Mouse (Mus musculus) liver, embryonic 13.5 days (tissue): ENCODE measurements around the gene Zfp664. TPM values are rescaled to one million over a fixed set of nuclear protein-coding genes. Genes with fewer than 3 reads are reported as not detected.

Experiments
- ATAC-seq: fragments of 200-750 bp; cut with Nextera tagmentation; 2 replicates; pipeline ENCODE4 v1.8.0; 2017; ENCODE audit warnings: low read depth, mild to moderate bottlenecking, moderate number of reproducible peaks, moderate library complexity
- DNase-seq: peaks from one replicate; pipeline ENCODE4 v3.0.0; 2022
- H3K27ac ChIP-seq: fragments of 300-500 bp; sonication (generic); 2 replicates; pipeline ENCODE4 v1.5.1; 2015; ENCODE audit warnings: moderate library complexity, mild to moderate bottlenecking, inconsistent platforms
- H3K27me3 ChIP-seq: fragments of 300-500 bp; sonication (generic); 2 replicates; pipeline ENCODE4 v1.6.1; 2015; ENCODE audit warnings: mild to moderate bottlenecking, inconsistent platforms
- H3K36me3 ChIP-seq: fragments of 300-500 bp; sonication (generic); 2 replicates; pipeline ENCODE4 v1.6.1; 2015; ENCODE audit warnings: mild to moderate bottlenecking, inconsistent platforms
- H3K4me1 ChIP-seq: fragments of 300-500 bp; sonication (generic); replicated peaks from 2 replicates; pipeline ENCODE4 v1.6.1; 2015; ENCODE audit warnings: inconsistent platforms
- H3K4me2 ChIP-seq: fragments of 300-500 bp; sonication (generic); 2 replicates; pipeline ENCODE4 v1.6.1; 2015; ENCODE audit warnings: inconsistent platforms, mild to moderate bottlenecking, moderate library complexity
- H3K4me3 ChIP-seq: fragments of 300-500 bp; sonication (generic); replicated peaks from 2 replicates; pipeline ENCODE4 v1.5.1; 2015; ENCODE audit warnings: mild to moderate bottlenecking, inconsistent platforms
- H3K9ac ChIP-seq: fragments of 300-500 bp; sonication (generic); 2 replicates; pipeline ENCODE4 v1.6.1; 2015; ENCODE audit warnings: mild to moderate bottlenecking, inconsistent platforms
- H3K9me3 ChIP-seq: fragments of 300-500 bp; sonication (generic); replicated peaks from 2 replicates; pipeline ENCODE4 v1.6.1; 2016; ENCODE audit warnings: inconsistent platforms
- WGBS: fragments of 180-500 bp; shearing (Covaris S2); methylation state at CpG from one replicate; pipeline ENCODE4 v1.1.7; 2015; ENCODE audit not compliant: insufficient replicate concordance; 5-methylcytosine and 5-hydroxymethylcytosine counted together
- polyA plus RNA-seq: library from polyadenylated mRNA; unstranded; fragments of >200 nt; fragmentation: Nextera tagmentation; extraction: Ambion mirVana; gene quantifications from 2 replicates; pipeline ENCODE4 v1.2.1, GENCODE M21; 2015

The Zfp664 gene
- polyA plus RNA-seq, 1 experiment from 2014 or later, result 15.5 TPM

DNA sequence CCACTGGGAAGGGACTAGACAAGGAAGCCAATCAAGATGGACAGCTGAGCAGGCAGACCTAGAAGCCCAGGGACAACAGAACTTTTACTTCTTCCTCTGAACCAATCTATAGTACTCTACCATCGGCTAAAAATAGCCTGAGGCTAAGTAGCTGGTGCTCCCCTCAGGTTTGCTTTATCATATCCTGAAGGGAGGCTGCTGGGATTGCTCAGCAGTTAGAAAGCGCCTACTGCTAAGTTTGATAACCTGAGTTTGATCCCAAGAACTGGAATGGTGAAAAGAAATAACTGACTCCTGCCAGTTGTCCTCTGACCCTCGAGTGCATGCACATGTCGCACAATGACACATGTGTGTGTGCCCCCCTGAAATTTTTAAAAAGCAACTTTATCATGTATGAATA, 17.6 kb upstream of the Zfp664 start:
- no peaks in the 10 kb centered on the region; the same call in 1 of the 2 replicates for H3K4me1 ChIP-seq
- H3K27me3 ChIP-seq, result peaks cover 6% of the 10 kb centered on the region; the same call in 1 of the 2 replicates
- H3K4me2 ChIP-seq, result no peak overlapping the region
- ATAC-seq, result no peak
- no peaks in the 10 kb centered on the region for H3K36me3 ChIP-seq
- H3K27ac ChIP-seq, result no peak overlapping the region
- H3K9me3 ChIP-seq, result no peaks in the 10 kb centered on the region
- no peak for DNase-seq
- WGBS, result 14% methylated on average over 4 of the region's 4 CpGs
- no peak overlapping the region for H3K9ac ChIP-seq
- H3K4me3 ChIP-seq, result no peak overlapping the region

DNA sequence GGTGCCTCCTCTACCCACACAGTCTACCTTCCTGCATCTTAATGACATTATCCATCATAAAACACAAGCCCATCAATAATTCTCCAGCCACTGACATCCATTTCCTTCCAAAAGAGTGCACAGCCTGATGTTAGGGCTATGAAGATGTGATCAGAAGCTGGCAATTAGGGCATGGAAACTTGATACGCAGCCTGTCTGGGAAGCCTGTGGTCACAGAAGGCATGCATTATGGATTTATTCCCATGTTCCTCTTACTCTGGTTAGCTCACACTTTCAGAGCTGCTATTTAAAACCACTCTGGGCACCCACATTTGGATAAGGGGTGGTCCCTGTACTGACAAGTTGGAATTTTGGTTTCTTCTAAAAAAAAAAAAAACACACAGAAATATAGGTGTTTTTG, 15.5 kb upstream of the Zfp664 start:
- WGBS, result 75% methylated on average over 1 of the region's 1 CpGs

DNA sequence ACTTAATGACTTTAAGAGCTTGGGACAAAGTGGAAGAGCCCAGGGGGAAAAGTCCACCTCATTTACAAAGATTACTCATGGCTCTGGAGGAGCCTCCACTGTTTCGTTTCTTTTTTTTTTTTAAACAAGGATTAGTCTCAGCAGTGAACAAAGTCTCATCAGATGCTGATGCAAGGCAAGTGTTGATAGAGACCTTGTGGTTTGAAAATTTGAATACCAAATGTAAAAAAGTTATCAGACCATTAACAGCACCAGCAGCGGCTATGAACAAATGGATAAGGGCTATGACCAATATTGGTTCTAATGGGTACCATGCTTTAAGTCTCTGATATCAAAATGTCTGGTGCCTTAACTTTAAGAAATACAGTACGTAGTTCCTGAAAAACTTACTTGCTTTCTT, 13.5 kb upstream of the Zfp664 start:
- Histone ChIP-seq H3K4me1 (no peaks in the 10 kb centered on the region; the same call in 1 of the 2 replicates), H3K4me3 (no peak overlapping the region), H3K36me3 (no peaks in the 10 kb centered on the region), H3K27ac (no peak overlapping the region), H3K27me3 (peaks cover 8% of the 10 kb centered on the region; the same call in 1 of the 2 replicates), H3K9me3 (no peaks in the 10 kb centered on the region), H3K9ac (no peak overlapping the region), H3K4me2 (no peak overlapping the region)
- WGBS, result 39% methylated on average over 3 of the region's 3 CpGs
- DNase-seq (no peak), ATAC-seq (no peak)

More for the DNA sequence above, 15.5 kb upstream of the Zfp664 start:
- Histone ChIP-seq H3K9ac (no peak overlapping the region), H3K4me3 (no peak overlapping the region), H3K9me3 (no peaks in the 10 kb centered on the region), H3K27me3 (peaks cover 6% of the 10 kb centered on the region; the same call in 1 of the 2 replicates), H3K27ac (no peak overlapping the region), H3K4me2 (no peak overlapping the region), H3K36me3 (no peaks in the 10 kb centered on the region), H3K4me1 (no peaks in the 10 kb centered on the region; the same call in 1 of the 2 replicates)
- DNase-seq (no peak), ATAC-seq (no peak)

DNA sequence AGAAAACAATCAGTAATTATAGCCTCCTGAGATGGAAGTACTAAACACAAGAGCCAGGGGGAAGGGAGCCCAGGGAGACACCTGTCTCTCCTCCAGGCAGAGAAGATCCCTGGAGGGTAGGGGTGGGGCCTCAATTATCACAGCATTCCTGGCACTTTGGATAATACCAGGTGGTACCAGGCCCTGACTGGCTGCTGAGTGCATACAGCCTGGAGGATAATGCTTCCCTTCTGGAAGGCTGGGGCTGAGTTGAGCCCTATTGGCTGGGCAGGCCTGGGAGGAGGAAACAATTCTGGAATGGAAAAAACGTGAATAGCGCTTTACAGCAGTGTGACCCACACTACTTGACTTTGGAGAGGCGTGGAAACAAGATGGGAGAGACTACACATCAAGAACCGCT, 10.9 kb upstream of the Zfp664 start:
- Histone ChIP-seq H3K27me3 (peaks cover 18% of the 10 kb centered on the region), H3K9ac (no peak overlapping the region), H3K27ac (no peak overlapping the region), H3K4me1 (no peaks in the 10 kb centered on the region), H3K9me3 (no peaks in the 10 kb centered on the region), H3K4me3 (no peak overlapping the region), H3K36me3 (no peaks in the 10 kb centered on the region), H3K4me2 (no peak overlapping the region)
- DNase-seq (no peak), ATAC-seq (no peak)
- 45% methylated on average over 4 of the region's 4 CpGs for WGBS

DNA sequence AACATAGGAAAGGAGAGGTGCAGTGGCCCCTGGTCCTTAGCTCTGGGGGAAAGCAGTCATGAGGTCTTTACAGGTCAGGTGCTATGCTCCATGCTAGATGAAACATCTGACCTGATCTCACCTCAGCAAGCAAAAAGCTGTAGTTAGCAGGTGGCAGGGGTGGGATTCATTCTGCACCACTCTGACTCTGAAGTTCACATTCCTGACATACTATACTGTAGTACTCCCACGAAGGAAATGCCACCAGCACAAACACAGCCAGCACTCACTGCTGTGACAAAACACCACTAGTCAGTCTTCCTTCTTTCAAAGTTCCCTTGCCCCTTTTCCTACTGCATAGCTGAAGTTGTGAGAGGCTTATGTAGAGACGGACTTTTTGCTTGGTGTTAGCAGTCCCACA, 10.2 kb upstream of the Zfp664 start:
- H3K36me3 ChIP-seq, result no peaks in the 10 kb centered on the region
- H3K4me1 ChIP-seq, result no peaks in the 10 kb centered on the region
- no peak for ATAC-seq
- no peak for DNase-seq
- no peak overlapping the region for H3K4me3 ChIP-seq
- WGBS, result 15% methylated on average over 2 of the region's 2 CpGs
- H3K4me2 ChIP-seq, result no peak overlapping the region
- no peak overlapping the region for H3K27ac ChIP-seq
- H3K9me3 ChIP-seq, result no peaks in the 10 kb centered on the region
- H3K9ac ChIP-seq, result no peak overlapping the region
- peaks cover 25% of the 10 kb centered on the region for H3K27me3 ChIP-seq

DNA sequence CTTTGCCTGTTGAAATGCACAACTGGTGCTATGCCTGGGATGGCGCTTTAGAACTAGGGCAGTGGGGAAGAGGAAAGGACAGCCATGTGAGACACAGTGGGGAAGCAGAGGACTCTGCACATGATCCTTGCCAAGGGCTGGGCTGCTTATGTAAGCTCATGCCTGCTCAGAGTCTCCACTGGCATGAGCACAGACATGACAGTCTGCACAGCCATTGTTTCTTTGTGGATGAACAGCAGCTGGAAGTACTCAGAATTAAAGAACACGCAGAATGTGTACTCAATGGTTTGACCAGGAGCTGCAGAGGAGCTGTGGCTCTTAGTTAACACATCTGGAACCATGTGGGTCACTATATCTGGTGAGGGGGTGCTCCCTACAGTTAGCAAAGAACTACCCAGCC, 9.4 kb upstream of the Zfp664 start:
- H3K36me3 ChIP-seq, result no peaks in the 10 kb centered on the region
- H3K27me3 ChIP-seq, result peaks cover 33% of the 10 kb centered on the region
- H3K27ac ChIP-seq, result no peak overlapping the region
- no peak overlapping the region for H3K4me2 ChIP-seq
- H3K9ac ChIP-seq, result no peak overlapping the region
- H3K4me1 ChIP-seq, result no peaks in the 10 kb centered on the region
- no peak for ATAC-seq
- no peaks in the 10 kb centered on the region for H3K9me3 ChIP-seq
- H3K4me3 ChIP-seq, result no peak overlapping the region
- WGBS, result 60% methylated on average over 2 of the region's 2 CpGs
- no peak for DNase-seq

DNA sequence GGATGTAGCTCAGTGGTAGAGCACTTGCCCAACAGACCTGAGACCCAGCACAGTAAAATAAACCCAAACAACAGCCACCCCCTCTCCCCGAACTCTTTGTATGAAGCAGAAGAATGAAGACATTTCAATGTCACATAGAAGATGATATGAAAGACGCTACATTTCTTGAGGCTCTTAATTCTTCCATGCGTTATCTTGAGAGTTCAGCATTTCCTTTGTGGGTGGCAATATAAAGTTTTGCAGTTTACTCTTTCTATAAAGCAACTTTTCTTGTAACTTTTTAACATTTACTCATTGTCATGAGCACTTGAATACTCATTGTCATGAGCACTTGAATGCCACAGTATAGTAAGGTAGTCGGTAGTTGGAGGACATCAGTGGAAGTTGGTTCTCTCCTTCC, 8.3 kb upstream of the Zfp664 start:
- no peak for ATAC-seq
- H3K9ac ChIP-seq, result no peak overlapping the region
- H3K27me3 ChIP-seq, result peaks cover 41% of the 10 kb centered on the region
- DNase-seq, result no peak
- no peaks in the 10 kb centered on the region for H3K9me3 ChIP-seq
- 55% methylated on average over 4 of the region's 4 CpGs for WGBS
- H3K4me1 ChIP-seq, result no peaks in the 10 kb centered on the region
- H3K4me3 ChIP-seq, result no peak overlapping the region
- no peak overlapping the region for H3K27ac ChIP-seq
- no peak overlapping the region for H3K4me2 ChIP-seq
- H3K36me3 ChIP-seq, result no peaks in the 10 kb centered on the region

DNA sequence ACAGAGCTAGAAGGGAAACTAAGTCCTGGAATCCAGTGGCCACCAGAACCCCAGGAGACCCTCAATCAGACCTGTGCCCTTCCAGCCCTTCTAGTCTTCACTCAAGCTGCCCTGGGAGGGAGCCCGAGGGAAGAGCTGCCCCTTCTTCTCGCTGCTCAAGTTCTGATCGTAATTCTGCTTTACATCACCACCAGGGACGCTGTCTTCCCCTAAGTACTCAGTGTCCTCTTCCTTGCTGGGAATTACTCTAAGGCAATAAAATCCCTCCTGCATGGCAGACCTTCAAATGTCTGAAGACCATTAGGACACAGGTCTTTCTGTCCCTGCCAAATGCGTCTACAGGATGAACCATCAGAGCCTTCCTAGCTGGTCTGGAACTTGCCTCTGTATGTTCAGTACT, 2.5 kb upstream of the Zfp664 start:
- Histone ChIP-seq H3K4me2 (no peak overlapping the region), H3K9ac (no peak overlapping the region), H3K27me3 (peaks cover 70% of the 10 kb centered on the region), H3K4me3 (no peak overlapping the region), H3K36me3 (no peaks in the 10 kb centered on the region), H3K9me3 (no peaks in the 10 kb centered on the region), H3K27ac (no peak overlapping the region), H3K4me1 (peaks cover 23% of the 10 kb centered on the region)
- WGBS, result 7% methylated on average over 5 of the region's 5 CpGs
- DNase-seq (no peak), ATAC-seq (no peak)

DNA sequence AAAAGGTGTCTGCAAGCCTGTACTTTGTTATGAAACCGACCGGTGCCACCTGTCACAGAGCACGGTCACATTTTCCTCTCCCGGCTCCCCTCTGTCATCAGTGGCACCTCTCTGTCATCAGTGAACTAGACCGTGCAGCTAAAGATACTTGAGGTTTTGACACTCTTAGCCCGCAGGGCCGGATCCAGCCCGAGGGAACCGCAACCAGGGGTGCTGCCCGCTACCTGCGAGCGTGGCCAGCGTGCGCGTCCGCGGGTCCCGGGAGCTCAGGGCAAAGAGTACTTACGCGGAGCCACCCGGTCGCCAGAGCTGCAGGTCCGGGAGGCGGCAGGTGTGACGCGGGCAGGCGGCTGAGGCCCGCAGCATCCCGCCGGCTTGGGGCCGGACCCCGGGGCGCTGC, 1.0 kb upstream of the Zfp664 start:
- Histone ChIP-seq H3K9ac (peak overlapping the region; percentile 60), H3K4me2 (peak overlapping the region; percentile 97), H3K4me3 (peak overlapping the region; percentile 78), H3K4me1 (peaks cover 23% of the 10 kb centered on the region), H3K27ac (no peak overlapping the region), H3K36me3 (no peaks in the 10 kb centered on the region), H3K9me3 (no peaks in the 10 kb centered on the region), H3K27me3 (peaks cover 61% of the 10 kb centered on the region)
- no peak for DNase-seq
- no peak for ATAC-seq
- 3% methylated on average over 33 of the region's 33 CpGs for WGBS

DNA sequence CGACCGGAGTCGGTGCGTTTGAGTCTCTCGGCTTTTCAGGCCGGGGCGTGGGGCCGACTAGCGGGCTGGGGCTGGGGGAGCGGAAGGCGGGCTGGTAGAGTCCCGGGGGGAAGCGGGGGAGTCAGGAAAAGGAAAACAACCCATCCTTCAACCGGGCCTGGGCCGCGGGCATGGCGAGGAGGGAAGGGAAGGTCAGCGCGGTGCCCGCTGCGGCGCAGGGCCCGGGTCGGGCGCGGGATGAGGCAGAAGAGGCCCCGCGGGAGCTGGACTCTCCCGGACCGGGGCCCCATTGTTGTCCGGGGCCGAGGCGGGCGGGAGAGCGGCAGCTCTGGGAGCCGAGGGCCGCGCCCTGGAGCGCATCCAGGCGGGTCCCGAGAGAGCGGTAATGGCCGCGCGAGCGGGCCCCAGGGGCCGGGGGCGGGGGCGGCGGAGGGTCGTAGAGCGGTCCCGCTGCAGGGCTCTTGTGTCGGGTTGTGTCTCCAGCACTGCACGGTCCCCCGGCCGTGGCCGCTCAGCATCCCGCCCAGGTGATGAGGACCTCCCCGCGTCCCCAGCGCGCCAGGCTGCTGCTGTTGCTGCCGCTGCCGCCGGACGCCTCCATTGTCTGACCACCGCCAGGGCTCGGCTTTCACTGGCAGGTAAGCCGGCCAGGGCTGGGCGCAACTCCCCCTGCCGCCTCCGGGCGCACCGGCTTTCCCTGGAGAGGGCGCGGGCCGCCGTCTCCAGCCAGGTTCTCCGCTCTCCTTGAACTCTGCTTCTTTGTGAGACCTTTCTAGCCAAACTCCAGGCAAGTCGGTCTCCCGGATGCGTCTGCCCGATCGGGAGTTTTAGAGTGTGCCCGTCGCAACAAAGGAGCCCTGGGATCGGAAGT, 615 bp downstream of the Zfp664 start:
- WGBS, result 1% methylated on average over 88 of the region's 88 CpGs

DNA sequence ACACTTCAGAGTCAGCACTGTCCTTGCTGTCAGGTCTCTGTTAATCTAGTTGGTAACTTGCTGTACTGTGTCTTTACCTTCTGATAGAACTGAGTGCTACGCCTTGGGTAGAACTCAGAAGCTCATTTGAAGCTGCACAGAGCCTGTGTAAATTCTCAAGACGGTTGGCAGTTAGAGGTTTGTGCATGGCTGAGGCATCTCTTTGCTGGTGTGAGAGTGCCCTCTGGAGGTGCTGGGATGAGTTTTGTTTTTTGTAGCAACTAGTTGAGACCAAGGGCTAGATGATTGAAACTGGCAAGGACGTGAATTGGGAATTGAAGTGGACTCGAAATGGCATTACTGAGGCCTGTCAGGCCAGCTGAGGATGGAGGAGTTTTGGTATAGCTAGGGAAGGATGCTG, 6.5 kb downstream of the Zfp664 start:
- H3K9ac ChIP-seq, result no peak overlapping the region

More for the DNA sequence above, 615 bp downstream of the Zfp664 start:
- Histone ChIP-seq H3K27ac (peak overlapping the region; percentile 75), H3K4me1 (peaks cover 23% of the 10 kb centered on the region), H3K9me3 (no peaks in the 10 kb centered on the region), H3K4me3 (peak overlapping the region; percentile 78), H3K4me2 (peak overlapping the region; percentile 97), H3K36me3 (no peaks in the 10 kb centered on the region; the same call in none of the 2 replicates), H3K27me3 (peaks cover 45% of the 10 kb centered on the region), H3K9ac (peak overlapping the region; percentile 85)
- peak; percentile 42 for ATAC-seq
- no peak for DNase-seq

DNA sequence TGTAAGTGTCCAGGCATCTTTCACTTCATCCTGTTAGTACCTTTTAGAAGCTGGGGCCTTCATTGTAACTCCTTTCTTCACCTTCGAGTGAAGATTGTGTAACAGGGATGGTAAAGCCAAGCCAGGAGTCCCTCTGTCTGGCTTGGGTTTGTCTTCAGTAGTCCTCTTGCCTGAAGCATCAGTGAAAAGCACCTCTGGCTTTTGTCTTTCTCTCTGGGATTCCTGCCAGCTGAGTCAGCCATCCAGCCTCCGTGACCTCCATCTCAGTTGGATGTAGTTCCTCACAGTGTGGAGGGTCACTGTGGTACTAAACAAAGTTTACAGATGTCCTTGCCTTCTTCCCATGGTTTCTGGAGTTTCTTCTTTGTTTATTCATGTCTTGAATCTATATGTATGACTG, 9.5 kb downstream of the Zfp664 start:
- Histone ChIP-seq H3K4me3 (no peak overlapping the region), H3K9ac (no peak overlapping the region), H3K4me2 (no peak overlapping the region), H3K27me3 (no peaks in the 10 kb centered on the region), H3K9me3 (no peaks in the 10 kb centered on the region), H3K36me3 (peaks cover 5% of the 10 kb centered on the region), H3K4me1 (peaks cover 10% of the 10 kb centered on the region; the same call in 1 of the 2 replicates), H3K27ac (no peak overlapping the region)
- WGBS, result 67% methylated on average over 2 of the region's 2 CpGs
- ATAC-seq (no peak), DNase-seq (no peak)

More for the DNA sequence above, 6.5 kb downstream of the Zfp664 start:
- no peak overlapping the region for H3K27ac ChIP-seq
- no peak for ATAC-seq
- peaks cover 13% of the 10 kb centered on the region for H3K4me1 ChIP-seq
- H3K36me3 ChIP-seq, result no peaks in the 10 kb centered on the region; the same call in none of the 2 replicates
- no peak overlapping the region for H3K4me3 ChIP-seq
- H3K27me3 ChIP-seq, result no peaks in the 10 kb centered on the region; the same call in 1 of the 2 replicates
- H3K9me3 ChIP-seq, result no peaks in the 10 kb centered on the region
- 47% methylated on average over 4 of the region's 4 CpGs for WGBS
- H3K4me2 ChIP-seq, result no peak overlapping the region
- peak; percentile 6 for DNase-seq
